Mouse (Mus musculus): ENCODE results near the gene Ptprf.

Ptprf gene

GRCm38 (mm10) chr4:118282182-118282562, 9.0 kb downstream of the Ptprf start:
- DNase-seq, result no peak

GRCm38 (mm10) chr4:118281444-118282181, 9.6 kb downstream of the Ptprf start:
- peak; percentile 12 to 21 for DNase-seq

- peak in 1 of 2 experiments; percentile 43 for DNase-seq
These were observed 10.7 kb downstream of the Ptprf start for GRCm38 (mm10) chr4:118280506-118280905.

GRCm38 (mm10) chr4:118276520-118277232, 14.5 kb downstream of the Ptprf start:
- DNase-seq, result peak; percentile 91 to 95

GRCm38 (mm10) chr4:118275601-118276519, 15.3 kb downstream of the Ptprf start:
- peak in 1 of 2 experiments; percentile 19 for DNase-seq

GRCm38 (mm10) chr4:118274521-118274920, 16.7 kb downstream of the Ptprf start:
- DNase-seq, result peak in 1 of 2 experiments; percentile 49

- DNase-seq, result no peak
These were observed 17.2 kb downstream of the Ptprf start for GRCm38 (mm10) chr4:118273998-118274397.

- DNase-seq, result peak; percentile 61 to 77
These were observed 17.7 kb downstream of the Ptprf start for GRCm38 (mm10) chr4:118273545-118273944.

GRCm38 (mm10) chr4:118272871-118273270, 18.3 kb downstream of the Ptprf start:
- DNase-seq, result no peak

- peak; percentile 72 to 83 for DNase-seq
These were observed 18.9 kb downstream of the Ptprf start for GRCm38 (mm10) chr4:118272258-118272657.

- DNase-seq, result no peak
These were observed 19.6 kb downstream of the Ptprf start for GRCm38 (mm10) chr4:118271556-118272074.

GRCm38 (mm10) chr4:118270706-118271105, 20.5 kb downstream of the Ptprf start:
- DNase-seq, result no peak

GRCm38 (mm10) chr4:118269999-118270398, 21.2 kb downstream of the Ptprf start:
- DNase-seq, result peak; percentile 80 to 86

- DNase-seq, result no peak
These were observed 22.6 kb downstream of the Ptprf start for GRCm38 (mm10) chr4:118268429-118269212.

GRCm38 (mm10) chr4:118265557-118265956, 25.6 kb downstream of the Ptprf start:
- peak in 1 of 2 experiments; percentile 61 for DNase-seq

GRCm38 (mm10) chr4:118261771-118262473, 29.3 kb downstream of the Ptprf start:
- no peak for DNase-seq

- no peak for DNase-seq
These were observed 29.9 kb downstream of the Ptprf start for GRCm38 (mm10) chr4:118261291-118261690.

GRCm38 (mm10) chr4:118260551-118261267, 30.5 kb downstream of the Ptprf start:
- peak; percentile 82 to 87 for DNase-seq

GRCm38 (mm10) chr4:118259782-118260463, 31.3 kb downstream of the Ptprf start:
- DNase-seq, result no peak

GRCm38 (mm10) chr4:118257977-118258376, 33.2 kb downstream of the Ptprf start:
- DNase-seq, result no peak
